Mouse (Mus musculus) cerebellum, postnatal 10 days (tissue): Measurements from ENCODE around the gene Tshr.

Source experiments
- DNase-seq, 2 experiments: peaks; one replicate each; pipeline ENCODE4 v3.0.0; 2021; ENCODE audit warnings: mixed read lengths in 2 of 2

Tshr gene

GRCm38 (mm10) chr12:91588176-91588669 is 203.9 kb downstream of the Tshr start:
- peak; percentile 95 to 96 for DNase-seq

GRCm38 (mm10) chr12:91588670-91589541 is 204.5 kb downstream of the Tshr start:
- DNase-seq: peak; percentile 77 to 80

- no peak for DNase-seq
Observed at GRCm38 (mm10) chr12:91589542-91589846, 205.1 kb downstream of the Tshr start.

GRCm38 (mm10) chr12:91589847-91590690 is 205.7 kb downstream of the Tshr start, which contains the start of gene Gtf2a1:
Gtf2a1 (minus strand) TSS chr12:91590487.
- peak; percentile 98 to 99 for DNase-seq

- peak; percentile 14 to 22 for DNase-seq
Observed at GRCm38 (mm10) chr12:91590716-91591115, 206.4 kb downstream of the Tshr start.

- DNase-seq: no peak
Observed at GRCm38 (mm10) chr12:91591191-91591590, 206.8 kb downstream of the Tshr start.

- DNase-seq: no peak
Observed at GRCm38 (mm10) chr12:91592128-91592527, 207.8 kb downstream of the Tshr start.
